Mouse (Mus musculus) A20 (cell line): Measurements from ENCODE around the gene Hoxa5.

Experiments
- DNase-seq: peaks from one replicate; pipeline ENCODE4 v3.0.0-alpha.2; 2011; ENCODE audit warnings: low read depth, low spot score

The Hoxa5 gene

DNA sequence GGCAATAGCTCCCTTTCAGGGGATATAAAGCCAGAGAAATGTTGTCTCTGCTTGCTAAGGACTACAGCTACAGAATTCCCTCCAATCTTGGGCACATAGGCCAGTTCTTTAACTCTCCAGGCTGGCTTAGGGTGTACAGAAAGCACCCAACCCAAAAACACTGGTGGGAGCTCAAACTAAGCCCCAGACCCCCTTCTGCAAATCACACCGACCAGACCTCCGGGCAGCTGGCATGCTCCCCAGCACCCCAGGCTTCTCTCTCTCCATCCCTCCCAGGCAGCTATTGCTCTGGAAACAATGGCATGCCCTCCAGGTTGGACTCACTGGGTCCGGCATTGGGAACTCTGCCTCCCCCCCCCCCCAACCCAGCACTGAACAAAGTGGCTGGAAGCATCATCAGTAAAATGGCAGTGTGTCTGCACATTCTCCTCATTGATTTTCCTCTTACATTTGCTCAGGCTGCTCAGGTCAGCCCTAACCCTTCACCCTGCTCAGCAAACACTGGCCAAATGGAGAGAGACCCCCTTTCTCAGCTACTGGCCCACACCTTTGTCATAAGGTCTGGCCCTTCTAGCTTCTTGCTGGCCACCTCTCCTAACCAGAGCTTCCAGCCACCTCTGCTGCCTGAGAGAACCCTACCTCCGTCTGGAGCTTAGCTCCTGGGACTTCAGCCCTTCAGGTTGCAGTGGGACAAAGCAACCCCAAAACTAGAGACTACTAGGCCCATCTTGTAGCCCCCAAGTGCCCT lies 25.3 kb downstream of the Hoxa5 start:
- DNase-seq, result no peak

- no peak for DNase-seq
Observed at GRCm38 (mm10) chr6:52177806-52178205, 26.6 kb downstream of the Hoxa5 start.

GRCm38 (mm10) chr6:52177061-52177735 lies 27.2 kb downstream of the Hoxa5 start, which contains the start of gene 5730596B20Rik:
Gene 5730596B20Rik (plus strand): TSS chr6:52177498.
- no peak for DNase-seq

- DNase-seq, result no peak
Observed at GRCm38 (mm10) chr6:52176391-52176790, 28.0 kb downstream of the Hoxa5 start.

DNA sequence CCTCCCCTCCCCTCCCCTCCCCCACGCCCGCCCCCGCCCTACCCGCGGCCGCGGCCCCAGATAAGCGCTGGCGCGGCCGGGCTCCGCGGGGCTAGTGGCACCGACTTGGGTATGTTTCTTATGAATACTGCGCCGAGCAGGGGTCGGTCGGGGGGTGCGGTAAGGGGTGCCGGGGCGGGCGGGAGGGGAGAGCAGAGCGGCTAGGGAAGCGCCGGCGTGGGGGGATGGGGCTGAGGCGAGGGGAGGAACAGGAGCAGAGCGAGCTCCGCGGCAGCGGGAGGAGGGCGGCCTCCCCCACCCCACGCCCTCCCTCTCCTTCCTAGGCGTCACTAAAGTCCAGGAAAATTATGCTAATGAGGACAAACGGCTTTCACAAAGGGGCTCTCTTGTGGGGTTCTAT lies 28.5 kb downstream of the Hoxa5 start:
- no peak for DNase-seq

DNA sequence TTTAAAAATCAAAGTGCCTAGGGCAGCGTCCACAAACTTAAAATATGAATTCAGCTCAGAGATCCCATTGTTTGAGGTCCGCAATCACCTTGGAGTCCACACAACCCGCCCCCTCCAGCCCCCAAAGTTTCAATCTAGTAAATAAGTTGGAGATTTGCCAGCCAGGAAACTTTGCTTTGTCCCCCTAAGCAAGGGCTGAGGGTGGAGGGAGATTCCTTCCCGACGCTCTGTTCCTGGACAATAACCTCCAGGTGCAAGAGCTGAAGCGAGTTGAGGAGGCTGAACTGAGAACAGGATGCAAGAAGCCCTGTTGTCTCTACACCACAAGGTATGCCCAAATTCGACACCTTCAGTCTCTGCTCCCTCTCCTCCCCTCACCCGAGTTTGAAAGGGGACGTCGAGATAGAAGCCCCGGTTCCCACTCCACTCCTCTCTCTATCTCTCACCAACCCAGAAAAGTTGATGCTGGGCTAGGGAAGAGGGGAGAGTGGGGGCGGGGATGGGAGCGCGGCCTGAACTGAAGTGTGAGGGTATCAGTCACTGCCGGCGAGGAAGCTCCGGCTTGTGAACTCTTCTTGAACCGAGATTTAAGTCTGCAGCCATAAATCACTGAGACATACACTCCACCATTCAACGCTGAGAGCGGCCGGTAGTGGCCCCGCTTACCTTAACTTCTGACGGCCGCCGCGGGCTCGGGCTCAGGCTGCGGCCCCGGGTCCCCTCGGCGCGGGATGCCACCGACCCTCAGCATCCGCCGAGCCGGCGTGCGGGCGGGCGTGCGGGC lies 29.2 kb downstream of the Hoxa5 start:
- no peak for DNase-seq

- no peak for DNase-seq
Observed at GRCm38 (mm10) chr6:52173648-52174047, 30.7 kb downstream of the Hoxa5 start.

DNA sequence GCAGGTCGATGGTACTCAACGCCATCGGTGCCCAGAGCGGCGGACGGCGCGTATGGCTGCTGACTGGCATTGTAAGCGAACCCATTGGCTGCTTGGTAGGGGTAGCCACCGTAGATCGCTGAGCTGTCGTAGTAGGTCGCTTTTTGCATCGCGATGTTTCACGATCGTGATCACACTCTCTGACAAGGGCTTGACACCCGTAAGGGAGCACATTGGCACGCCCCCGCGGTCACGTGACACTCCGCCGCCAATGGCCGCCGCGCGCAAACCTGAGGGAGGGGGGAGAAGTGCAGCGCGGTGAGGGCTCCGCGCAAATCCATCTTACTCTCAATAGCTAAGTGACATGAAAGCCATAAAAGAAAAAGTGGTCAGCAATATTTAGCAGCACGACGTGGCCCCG lies 31.9 kb downstream of the Hoxa5 start:
- DNase-seq, result no peak

- DNase-seq, result no peak
Observed at GRCm38 (mm10) chr6:52171938-52172337, 32.4 kb downstream of the Hoxa5 start.

DNA sequence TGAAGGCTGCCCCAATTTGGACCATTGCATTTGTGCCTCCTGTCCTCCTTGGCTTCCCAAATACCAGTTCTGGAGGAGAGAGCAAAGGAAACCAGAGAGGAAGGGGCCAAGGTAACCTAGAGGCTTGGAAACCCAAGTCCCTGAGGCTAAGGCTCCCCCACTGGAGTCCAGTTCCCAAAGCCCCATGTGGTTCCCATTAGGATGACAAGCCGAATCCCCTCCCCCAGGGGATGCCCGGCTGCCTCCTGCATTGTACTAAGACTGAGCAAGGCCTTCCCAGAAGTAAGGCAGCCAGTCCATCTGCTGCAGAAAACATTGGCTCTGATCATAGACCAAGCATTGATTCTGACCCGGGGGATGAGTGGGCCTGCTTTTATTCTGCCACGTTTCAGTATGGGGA lies 33.1 kb downstream of the Hoxa5 start:
- no peak for DNase-seq

- no peak for DNase-seq
Observed at GRCm38 (mm10) chr6:52170898-52171223, 33.5 kb downstream of the Hoxa5 start.

DNA sequence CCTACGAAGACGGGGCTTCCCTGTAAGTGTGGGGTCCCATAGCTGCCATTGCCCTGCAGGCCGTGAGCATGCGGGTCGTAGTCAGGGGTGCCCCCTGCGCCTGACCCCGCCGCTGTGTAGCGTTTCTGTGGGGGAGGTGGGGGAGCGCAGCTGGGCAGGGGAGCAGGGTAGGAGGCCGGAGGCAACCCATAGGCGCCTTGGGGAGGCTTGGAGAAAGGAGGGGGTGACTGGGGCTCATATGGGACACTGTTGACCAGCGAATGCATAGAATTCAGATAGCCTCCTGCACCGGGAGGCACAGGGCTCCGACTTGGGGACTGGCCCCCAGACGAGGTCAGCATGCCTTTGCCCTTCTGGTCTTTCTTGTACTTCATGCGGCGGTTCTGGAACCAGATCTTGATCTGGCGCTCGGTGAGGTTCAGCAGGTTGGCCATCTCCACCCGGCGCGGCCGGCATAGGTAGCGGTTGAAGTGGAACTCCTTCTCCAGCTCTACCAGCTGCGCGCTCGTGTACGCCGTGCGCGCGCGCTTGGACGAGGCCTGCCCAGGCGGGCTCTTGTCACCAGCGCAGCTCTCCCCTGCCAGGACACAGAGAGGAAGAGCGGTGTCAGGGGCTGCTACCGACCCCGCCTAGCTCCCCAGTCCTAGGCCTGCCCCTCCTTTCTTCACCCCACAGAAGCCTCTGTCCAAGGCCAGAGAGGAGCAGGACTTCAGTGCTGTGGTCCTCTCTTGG lies 34.1 kb downstream of the Hoxa5 start:
- no peak for DNase-seq

- DNase-seq, result no peak
Observed at GRCm38 (mm10) chr6:52169499-52170165, 34.8 kb downstream of the Hoxa5 start.

DNA sequence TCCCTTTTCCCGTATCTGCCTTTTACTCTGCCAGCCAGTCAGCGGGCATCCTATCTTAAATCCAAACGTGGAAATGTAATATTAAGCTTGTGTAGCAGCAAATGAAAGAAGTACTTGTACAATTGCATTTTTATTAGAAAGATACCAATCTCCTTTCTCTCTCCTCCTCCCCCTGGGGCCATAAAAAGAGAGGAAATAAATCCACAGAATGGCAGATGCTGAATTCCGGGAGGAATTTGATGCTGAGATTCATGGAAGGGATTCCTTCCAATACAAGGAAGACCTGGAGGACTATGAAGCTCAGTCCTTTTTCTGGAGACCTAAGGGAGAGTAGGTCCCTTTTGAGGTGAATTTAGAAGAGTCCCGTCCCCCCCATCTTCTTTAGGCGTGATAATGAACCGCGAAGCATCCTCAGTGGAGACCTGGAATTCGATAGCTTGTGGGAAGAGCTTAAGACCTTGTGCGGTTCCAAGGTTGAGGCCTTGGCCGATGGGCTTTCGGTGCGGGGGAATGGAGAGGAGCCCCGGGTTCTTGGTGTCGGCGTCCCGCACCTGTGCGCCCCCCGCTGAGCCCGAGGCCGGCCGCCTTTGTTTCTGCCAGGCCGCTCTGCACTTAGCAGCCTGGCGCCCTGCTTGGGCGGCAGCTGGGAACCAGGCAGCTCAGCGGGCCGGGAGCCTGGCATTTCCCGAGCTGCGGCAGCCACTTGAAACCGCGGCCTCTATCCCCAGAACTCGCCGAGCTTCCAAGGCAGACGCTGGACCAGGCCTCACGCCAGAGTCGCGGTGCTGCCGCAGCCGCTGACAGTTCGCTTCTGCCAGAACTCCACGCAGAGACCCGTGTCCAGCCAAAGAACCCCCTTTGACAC lies 36.0 kb downstream of the Hoxa5 start:
- DNase-seq, result no peak

DNA sequence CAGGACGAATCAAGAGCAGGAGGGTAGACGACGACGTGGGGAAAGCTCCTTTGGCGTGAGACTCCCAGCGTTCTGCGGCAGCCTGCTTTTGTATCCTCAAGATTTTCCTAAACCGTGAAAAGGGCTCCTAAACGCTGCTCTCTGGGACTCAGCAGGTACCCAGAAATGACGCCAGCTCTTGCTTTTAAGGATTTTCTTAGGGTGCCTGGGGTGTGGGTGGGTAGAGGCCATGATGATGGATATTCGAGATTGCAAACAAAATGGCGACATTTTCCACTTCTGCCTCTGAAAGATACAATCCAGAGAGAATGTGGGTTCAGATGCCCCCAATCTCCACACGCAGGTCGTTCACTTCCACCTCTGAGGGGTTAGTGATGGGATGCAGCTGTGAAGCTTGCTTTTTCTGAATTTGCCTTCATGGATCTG lies 36.6 kb downstream of the Hoxa5 start:
- DNase-seq, result no peak

DNA sequence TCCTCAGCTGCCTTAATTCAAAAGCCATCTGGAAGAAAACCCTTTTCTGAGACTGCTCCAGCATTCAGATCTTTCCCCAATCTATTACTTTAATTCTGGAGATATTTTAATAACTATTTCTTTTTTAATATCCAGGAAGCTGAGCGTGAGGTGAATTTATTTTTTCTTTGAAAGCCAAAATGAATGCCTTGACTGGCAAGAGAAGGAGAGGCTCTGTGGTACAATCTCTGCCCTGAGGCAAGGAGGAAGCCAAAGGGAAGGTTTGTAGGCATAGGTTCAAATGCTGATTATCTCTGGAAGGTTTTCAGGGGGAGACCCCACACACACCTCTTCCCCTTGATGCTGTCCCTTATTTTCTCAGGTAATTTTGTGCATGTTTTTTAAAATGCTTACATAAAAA lies 37.2 kb downstream of the Hoxa5 start:
- no peak for DNase-seq

DNA sequence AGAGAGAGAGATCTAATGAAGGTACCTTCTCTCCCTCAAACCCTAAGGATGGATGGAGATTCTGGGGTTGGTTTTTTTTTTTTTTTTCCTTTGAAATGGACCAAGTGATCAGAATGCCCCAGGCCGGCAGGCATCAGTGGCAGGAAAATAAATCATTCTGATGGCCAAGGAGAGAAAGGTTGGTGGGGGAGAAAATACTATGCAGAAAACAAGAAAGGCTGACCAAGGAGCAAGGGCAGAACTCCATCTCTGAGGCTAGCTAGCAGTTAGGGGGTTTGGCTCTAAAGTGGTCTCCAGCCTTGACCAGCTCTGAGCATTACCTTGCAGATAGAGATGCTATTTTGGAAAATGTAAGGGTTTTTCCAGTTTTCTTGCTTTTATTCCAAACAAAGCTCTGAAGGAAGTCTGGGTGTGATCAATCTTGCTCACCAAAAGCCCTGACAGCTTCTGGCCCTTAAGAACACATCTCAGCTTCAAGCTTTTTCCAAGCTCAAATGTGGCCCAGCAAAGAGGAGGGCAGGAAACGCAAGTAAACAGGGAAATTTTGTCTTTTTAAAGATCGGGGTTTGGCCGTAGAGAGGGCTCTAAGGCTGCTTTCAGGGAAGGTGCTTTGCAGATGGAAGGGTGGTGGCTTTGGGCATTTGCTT lies 37.8 kb downstream of the Hoxa5 start:
- no peak for DNase-seq

DNA sequence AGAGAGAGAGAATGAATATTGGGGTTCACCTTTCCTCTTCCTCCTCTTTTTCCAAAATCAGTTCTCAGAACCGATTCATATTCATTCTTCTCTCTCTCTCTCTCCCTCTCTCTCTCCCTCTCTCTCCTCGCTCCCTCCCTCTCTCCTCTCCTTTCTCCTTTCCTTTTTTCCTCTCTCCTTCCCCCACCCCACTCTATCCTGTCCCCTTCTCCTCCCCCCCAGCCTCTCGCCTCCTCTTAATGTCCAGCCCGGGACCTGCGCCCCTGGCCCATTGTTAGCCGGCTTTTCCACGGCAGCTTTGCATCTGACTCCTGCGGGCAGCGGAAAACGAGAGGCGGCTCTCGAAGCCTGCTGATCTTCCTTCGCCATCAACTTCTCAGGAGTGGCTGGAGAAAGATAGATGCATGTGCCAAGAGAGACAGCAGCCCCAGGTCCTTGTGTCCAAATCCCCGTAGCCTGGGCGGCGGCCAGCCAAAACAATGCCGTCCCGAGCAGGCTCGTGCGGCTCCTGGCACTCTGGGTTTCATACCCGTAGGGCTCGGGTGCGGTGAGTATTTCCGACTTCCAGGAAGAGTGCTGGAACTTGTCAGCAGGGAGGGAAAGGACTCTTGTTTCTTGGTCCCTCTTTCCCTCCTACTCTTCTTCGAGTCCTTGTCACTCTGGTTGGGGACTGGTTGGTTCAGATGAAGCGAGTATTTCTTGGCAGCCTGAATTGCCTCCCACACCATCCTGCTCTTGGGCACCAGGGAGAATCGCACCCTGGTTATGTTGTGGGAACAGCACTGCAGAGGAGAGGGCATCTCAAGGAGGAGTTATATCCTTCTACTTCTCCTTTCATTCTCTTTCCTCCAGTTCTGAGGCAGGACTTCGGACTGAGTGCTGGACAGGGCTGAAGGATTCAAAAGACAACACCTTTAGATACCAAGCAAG lies 38.7 kb downstream of the Hoxa5 start:
- no peak for DNase-seq
